8 mouse cellular contexts compared by ENCODE assay signal in genomic region chr12:99641278-99641677, GRCm38 (mm10).
DNase-seq lines count a peak whose midpoint lies in the region; ATAC-seq and TF ChIP-seq lines count a peak whose summit lies in the region.

No protein-coding gene starts in this region.

- no peaks in the 10 kb centered on the region for H3K27me3 ChIP-seq in MEL (ENCODE audit: control insufficient read depth in 1 of 2, insufficient read depth in 2 of 2, low read length in 2 of 2)
- no peaks in the 10 kb centered on the region for H3K27me3 ChIP-seq in heart, embryonic 12.5 days (replicated peaks)
- H3K27me3 ChIP-seq in liver, adult 2 months (ENCODE audit: control insufficient read depth, insufficient read depth, low read length): no peaks in the 10 kb centered on the region

- peak; percentile 97 for DNase-seq in heart, adult 11 months
- no peak for DNase-seq in heart, adult 8-10 months (ENCODE audit: low spot score)
- DNase-seq in MEL (ENCODE audit: low read depth, low spot score): peak; percentile 93
- DNase-seq in liver, adult 2 months (ENCODE audit: extremely low read depth, low read depth, low spot score): peak; percentile 23
- DNase-seq in naive thymus-derived CD4-positive, alpha-beta T cell, adult 2 months (ENCODE audit: low read depth): peak; percentile 81
- peak; percentile 58 to 63 for DNase-seq in thymus, postnatal 10 days (ENCODE audit: low spot score in 2 of 2)
- no peak for DNase-seq in gastrocnemius, adult 18-20 months (ENCODE audit: low spot score)

- H3K4me1 ChIP-seq in MEL (ENCODE audit: control insufficient read depth in 1 of 2, insufficient read depth in 2 of 2, low read length in 2 of 2): peaks cover 2 to 9% of the 10 kb centered on the region in 2 experiments
- peaks cover 9% of the 10 kb centered on the region; the same call in 1 of the 2 replicates for H3K4me1 ChIP-seq in heart, embryonic 12.5 days (replicated peaks)
- no peaks in the 10 kb centered on the region for H3K4me1 ChIP-seq in liver, adult 2 months (ENCODE audit: control insufficient read depth, insufficient read depth, low read length)

- H3K4me2 ChIP-seq in heart, embryonic 12.5 days: peak overlapping the region; percentile 48

- WGBS in heart, embryonic 12.5 days: 52% methylated on average over 7 of the region's 9 CpGs
- 65% methylated on average over 7 of the region's 9 CpGs for WGBS in liver, adult 2 months

- no peak for TF ChIP-seq CTCF in MEL (IDR thresholded peaks at IDR 0.05 in 2 of 3, conservative IDR thresholded peaks at IDR 0.05 in 1 of 3; ENCODE audit: control insufficient read depth in 1 of 3, insufficient read depth in 1 of 3, low read depth in 2 of 3, low read length in 3 of 3, poor library complexity in 1 of 3, severe bottlenecking in 1 of 3)
- TF ChIP-seq CTCF in liver, adult 2 months (IDR thresholded peaks at IDR 0.05; ENCODE audit: low read depth, low read length): no peak

- TF ChIP-seq POLR2A in MEL (IDR thresholded peaks at IDR 0.05; ENCODE audit: control insufficient read depth in 1 of 2, insufficient read depth in 1 of 2, low read depth in 1 of 2, low read length in 2 of 2, poor library complexity in 1 of 2): no peak
- TF ChIP-seq POLR2A in liver, adult 2 months (IDR thresholded peaks at IDR 0.05; ENCODE audit: extremely low read depth, insufficient read depth, low read length): no peak

- H3K79me2 ChIP-seq in MEL (ENCODE audit: control insufficient read depth, insufficient read depth, low read length, poor library complexity): no peaks in the 10 kb centered on the region
- H3K79me2 ChIP-seq in liver, adult 2 months (ENCODE audit: control insufficient read depth, insufficient read depth, low read length): no peaks in the 10 kb centered on the region

- H3K36me3 ChIP-seq in MEL (ENCODE audit: control insufficient read depth in 1 of 2, insufficient read depth in 2 of 2, low read length in 2 of 2): peaks cover 0 to 5% of the 10 kb centered on the region in 2 experiments; a peak in 2 of 4 replicates
- no peaks in the 10 kb centered on the region for H3K36me3 ChIP-seq in heart, embryonic 12.5 days
- no peaks in the 10 kb centered on the region for H3K36me3 ChIP-seq in liver, adult 2 months (ENCODE audit: control insufficient read depth, insufficient read depth, low read length)

- H3K4me3 ChIP-seq in MEL (ENCODE audit: control insufficient read depth in 1 of 2, insufficient read depth in 1 of 2, low read depth in 2 of 2, low read length in 2 of 2): peak overlapping the region; percentile 48 to 62; a peak in 3 of 4 replicates
- peak overlapping the region; percentile 20; the same call in 1 of the 2 replicates for H3K4me3 ChIP-seq in heart, embryonic 12.5 days
- H3K4me3 ChIP-seq in liver, adult 2 months (ENCODE audit: insufficient read depth, low read depth, low read length): no peak overlapping the region

- peak overlapping the region; percentile 76 for H3K27ac ChIP-seq in MEL (ENCODE audit: control insufficient read depth, low read depth, low read length)
- no peak overlapping the region for H3K27ac ChIP-seq in heart, embryonic 12.5 days (ENCODE audit: poor library complexity, severe bottlenecking)
- H3K27ac ChIP-seq in liver, adult 2 months (replicated peaks; ENCODE audit: insufficient read depth, low read depth, low read length): no peak overlapping the region

- no peak for TF ChIP-seq RAD21 in MEL (IDR thresholded peaks at IDR 0.05; ENCODE audit: low read depth, low read length)

- peak; percentile 86 to 93 for TF ChIP-seq EP300 in MEL (IDR thresholded peaks at IDR 0.05; ENCODE audit: low read depth in 1 of 2, low read length in 2 of 2)

- H3K9me3 ChIP-seq in MEL (replicated peaks; ENCODE audit: insufficient read depth, low read length): no peaks in the 10 kb centered on the region
- H3K9me3 ChIP-seq in heart, embryonic 12.5 days (replicated peaks): peaks cover 34% of the 10 kb centered on the region

- H3K9ac ChIP-seq in MEL (ENCODE audit: control insufficient read depth, low read depth, low read length, poor library complexity, severe bottlenecking): peak overlapping the region; percentile 46
- no peak overlapping the region for H3K9ac ChIP-seq in heart, embryonic 12.5 days
- no peak overlapping the region for H3K9ac ChIP-seq in liver, adult 2 months (ENCODE audit: low read depth, low read length)

- ATAC-seq in heart, embryonic 12.5 days (ENCODE audit: insufficient number of reproducible peaks, low FRiP score): no peak

TF ChIP-seq in MEL, 35 proteins besides CTCF, POLR2A, EP300 and RAD21:
- TF ChIP-seq CHD2 (IDR thresholded peaks at IDR 0.05; ENCODE audit: low read length) (no peak), BHLHE40 (IDR thresholded peaks at IDR 0.05; ENCODE audit: borderline replicate concordance, low read depth, low read length) (no peak), RCOR1 (IDR thresholded peaks at IDR 0.05; ENCODE audit: low read depth, low read length) (peak; percentile 62), MAX (IDR thresholded peaks at IDR 0.05; ENCODE audit: low read length) (no peak), USF1 (IDR thresholded peaks at IDR 0.05; ENCODE audit: low read depth, low read length) (no peak), ZC3H11A (IDR thresholded peaks at IDR 0.05; ENCODE audit: low read depth, low read length) (no peak), TBP (IDR thresholded peaks at IDR 0.05; ENCODE audit: low read depth, low read length) (peak; percentile 49; the same call in 1 of the 2 replicates), USF2 (IDR thresholded peaks at IDR 0.05; ENCODE audit: borderline replicate concordance in 1 of 2, insufficient read depth in 1 of 2, low read depth in 1 of 2, low read length in 2 of 2) (no peak), MAZ (IDR thresholded peaks at IDR 0.05; ENCODE audit: low read depth, low read length) (peak; percentile 95), GATA1 (IDR thresholded peaks at IDR 0.05; ENCODE audit: low read depth, low read length) (peak; percentile 76), TAL1 (IDR thresholded peaks at IDR 0.05; ENCODE audit: low read length) (peak; percentile 37), MEF2A (IDR thresholded peaks at IDR 0.05; ENCODE audit: extremely low read depth, insufficient replicate concordance, low read depth, low read length, poor library complexity, severe bottlenecking) (no peak), NELFE (IDR thresholded peaks at IDR 0.05; ENCODE audit: low read depth, low read length) (no peak; the same call in 1 of the 2 replicates), TCF12 (IDR thresholded peaks at IDR 0.05; ENCODE audit: low read depth, low read length) (peak; percentile 81), ETS1 (IDR thresholded peaks at IDR 0.05; ENCODE audit: low read depth, low read length) (peak; percentile 81), ELF1 (IDR thresholded peaks at IDR 0.05; ENCODE audit: low read depth, low read length) (peak; percentile 51; the same call in 1 of the 2 replicates), SMC3 (IDR thresholded peaks at IDR 0.05; ENCODE audit: low read depth, low read length) (no peak), MYC (IDR thresholded peaks at IDR 0.05; ENCODE audit: low read depth, low read length) (peak; percentile 29; the same call in 1 of the 2 replicates), E2F4 (IDR thresholded peaks at IDR 0.05; ENCODE audit: borderline replicate concordance, low read depth, low read length) (no peak), POLR2AphosphoS2 (IDR thresholded peaks at IDR 0.05; ENCODE audit: low read length) (no peak), MXI1 (IDR thresholded peaks at IDR 0.05; ENCODE audit: low read depth, low read length) (no peak; the same call in 1 of the 2 replicates), POLR2AphosphoS5 (IDR thresholded peaks at IDR 0.05; ENCODE audit: borderline replicate concordance, low read depth, low read length) (no peak), MAFK (IDR thresholded peaks at IDR 0.05; ENCODE audit: borderline replicate concordance, low read depth, low read length) (no peak), ZNF384 (IDR thresholded peaks at IDR 0.05; ENCODE audit: low read depth, low read length) (no peak), JUND (IDR thresholded peaks at IDR 0.05; ENCODE audit: low read depth, low read length) (peak; percentile 67; the same call in 1 of the 2 replicates), ZMIZ1 (IDR thresholded peaks at IDR 0.05; ENCODE audit: low read depth, low read length) (0 out of 2 replicates have a peak, but pooled peaks have one; percentile 46), KAT2A (conservative IDR thresholded peaks at IDR 0.05; ENCODE audit: low read depth, low read length) (no peak), GABPA (IDR thresholded peaks at IDR 0.05; ENCODE audit: low read depth, low read length) (no peak), NRF1 (IDR thresholded peaks at IDR 0.05; ENCODE audit: insufficient read depth, low read depth, low read length, poor library complexity, severe bottlenecking) (no peak), CHD1 (IDR thresholded peaks at IDR 0.05; ENCODE audit: low read depth, low read length) (no peak), SIN3A (IDR thresholded peaks at IDR 0.05; ENCODE audit: low read length) (peak; percentile 70), HCFC1 (IDR thresholded peaks at IDR 0.05; ENCODE audit: low read depth, low read length) (0 out of 2 replicates have a peak, but pooled peaks have one; percentile 39), ZKSCAN1 (IDR thresholded peaks at IDR 0.05; ENCODE audit: low read depth, low read length) (no peak), MYB (IDR thresholded peaks at IDR 0.05; ENCODE audit: low read depth, low read length) (peak; percentile 86), UBTF (IDR thresholded peaks at IDR 0.05; ENCODE audit: borderline replicate concordance, insufficient read depth, low read depth, low read length) (no peak)

Comparison
In these comparisons a context has a peak if more than half of its experiments do, and no peak if none do; other contexts are left out.
1. DNase-seq: peak in heart, adult 11 months (single experiment), MEL (single experiment), liver, adult 2 months (single experiment), naive thymus-derived CD4-positive, alpha-beta T cell, adult 2 months (single experiment) and thymus, postnatal 10 days (2 of 2); none in heart, adult 8-10 months (single experiment) and gastrocnemius, adult 18-20 months (single experiment).